Mouse (Mus musculus): ENCODE measurements at regions not wholly inside any gene's neighbourhood (a gene's known extent, or its start where the extent isn't known, plus 50 kb on each side); places are given as distances from the start of the nearest gene placed in this dataset.
"Not testable (repeated sequence)": the region's sequence is repeated elsewhere in the genome, so short reads cannot be mapped to it uniquely, and the experiment has no call there.

- TF ChIP-seq GATA1 (IDR thresholded peaks at IDR 0.05; ENCODE audit: low read length) (no peak), TAL1 (IDR thresholded peaks at IDR 0.05; ENCODE audit: low read length) (no peak)
- Histone ChIP-seq H3K27me3 (ENCODE audit: control insufficient read depth) (no peaks in the 10 kb centered on the region), H3K36me3 (ENCODE audit: control insufficient read depth) (no peaks in the 10 kb centered on the region), H3K4me3 (replicated peaks) (no peak overlapping the region), H3K4me1 (ENCODE audit: control insufficient read depth) (no peaks in the 10 kb centered on the region), H3K9me3 (ENCODE audit: control insufficient read depth, low read length) (no peaks in the 10 kb centered on the region)
Measured at GRCm38 (mm10) chr13:52140221-52140620, 293.7 kb downstream of the Gadd45g start.

GRCm38 (mm10) chr13:52144066-52144465 lies 297.6 kb downstream of the Gadd45g start:
- H3K4me1 ChIP-seq (ENCODE audit: control insufficient read depth); H3K9me3 ChIP-seq (ENCODE audit: control insufficient read depth, low read length); H3K27me3 ChIP-seq (ENCODE audit: control insufficient read depth); H3K36me3 ChIP-seq (ENCODE audit: control insufficient read depth); H3K4me3 ChIP-seq (replicated peaks): not testable (repeated sequence)

- no peak for TF ChIP-seq TAL1 (IDR thresholded peaks at IDR 0.05; ENCODE audit: low read length)
- TF ChIP-seq GATA1 (IDR thresholded peaks at IDR 0.05; ENCODE audit: low read length) = no peak
- Histone ChIP-seq H3K36me3 (ENCODE audit: control insufficient read depth) (no peaks in the 10 kb centered on the region), H3K4me1 (ENCODE audit: control insufficient read depth) (no peaks in the 10 kb centered on the region), H3K9me3 (ENCODE audit: control insufficient read depth, low read length) (no peaks in the 10 kb centered on the region), H3K4me3 (replicated peaks) (no peak overlapping the region), H3K27me3 (ENCODE audit: control insufficient read depth) (no peaks in the 10 kb centered on the region)
Measured at GRCm38 (mm10) chr13:52145926-52146325, 299.4 kb downstream of the Gadd45g start.

GRCm38 (mm10) chr13:52150281-52150680 lies 303.8 kb downstream of the Gadd45g start:
- Histone ChIP-seq H3K36me3 (ENCODE audit: control insufficient read depth) (no peaks in the 10 kb centered on the region), H3K9me3 (ENCODE audit: control insufficient read depth, low read length) (no peaks in the 10 kb centered on the region), H3K27me3 (ENCODE audit: control insufficient read depth) (no peaks in the 10 kb centered on the region), H3K4me3 (replicated peaks) (no peak overlapping the region), H3K4me1 (ENCODE audit: control insufficient read depth) (no peaks in the 10 kb centered on the region)
- TF ChIP-seq GATA1 (IDR thresholded peaks at IDR 0.05; ENCODE audit: low read length) = no peak
- TF ChIP-seq TAL1 (IDR thresholded peaks at IDR 0.05; ENCODE audit: low read length) = no peak

GRCm38 (mm10) chr13:52151777-52152176 lies 305.3 kb downstream of the Gadd45g start:
- Histone ChIP-seq H3K4me1 (ENCODE audit: control insufficient read depth) (no peaks in the 10 kb centered on the region), H3K4me3 (replicated peaks) (no peak overlapping the region), H3K27me3 (ENCODE audit: control insufficient read depth) (no peaks in the 10 kb centered on the region), H3K9me3 (ENCODE audit: control insufficient read depth, low read length) (no peaks in the 10 kb centered on the region), H3K36me3 (ENCODE audit: control insufficient read depth) (no peaks in the 10 kb centered on the region)
- TF ChIP-seq TAL1 (IDR thresholded peaks at IDR 0.05; ENCODE audit: low read length) (no peak), GATA1 (IDR thresholded peaks at IDR 0.05; ENCODE audit: low read length) (no peak)

- TF ChIP-seq GATA1 (IDR thresholded peaks at IDR 0.05; ENCODE audit: low read length) (no peak), TAL1 (IDR thresholded peaks at IDR 0.05; ENCODE audit: low read length) (no peak)
Measured at GRCm38 (mm10) chr13:52152221-52152620, 305.7 kb downstream of the Gadd45g start.

GRCm38 (mm10) chr13:52153030-52153429 lies 306.6 kb downstream of the Gadd45g start:
- Histone ChIP-seq H3K9me3 (ENCODE audit: control insufficient read depth, low read length) (no peaks in the 10 kb centered on the region), H3K36me3 (ENCODE audit: control insufficient read depth) (no peaks in the 10 kb centered on the region), H3K4me1 (ENCODE audit: control insufficient read depth) (no peaks in the 10 kb centered on the region), H3K27me3 (ENCODE audit: control insufficient read depth) (no peaks in the 10 kb centered on the region), H3K4me3 (replicated peaks) (no peak overlapping the region)
- TF ChIP-seq GATA1 (IDR thresholded peaks at IDR 0.05; ENCODE audit: low read length) (no peak), TAL1 (IDR thresholded peaks at IDR 0.05; ENCODE audit: low read length) (no peak)

More at GRCm38 (mm10) chr13:52152221-52152620, 305.7 kb downstream of the Gadd45g start:
- Histone ChIP-seq H3K36me3 (ENCODE audit: control insufficient read depth) (no peaks in the 10 kb centered on the region), H3K27me3 (ENCODE audit: control insufficient read depth) (no peaks in the 10 kb centered on the region), H3K4me3 (replicated peaks) (no peak overlapping the region), H3K9me3 (ENCODE audit: control insufficient read depth, low read length) (no peaks in the 10 kb centered on the region), H3K4me1 (ENCODE audit: control insufficient read depth) (no peaks in the 10 kb centered on the region)

- H3K27me3 ChIP-seq (ENCODE audit: control insufficient read depth) = no peaks in the 10 kb centered on the region
- H3K36me3 ChIP-seq (ENCODE audit: control insufficient read depth) = no peaks in the 10 kb centered on the region
- H3K4me1 ChIP-seq (ENCODE audit: control insufficient read depth) = no peaks in the 10 kb centered on the region
- TF ChIP-seq GATA1 (IDR thresholded peaks at IDR 0.05; ENCODE audit: low read length) (no peak), TAL1 (IDR thresholded peaks at IDR 0.05; ENCODE audit: low read length) (no peak)
- H3K9me3 ChIP-seq (ENCODE audit: control insufficient read depth, low read length) = no peaks in the 10 kb centered on the region
- H3K4me3 ChIP-seq (replicated peaks) = no peak overlapping the region
Measured at GRCm38 (mm10) chr13:52153576-52153975, 307.1 kb downstream of the Gadd45g start.

- Histone ChIP-seq H3K9me3 (ENCODE audit: control insufficient read depth, low read length) (no peaks in the 10 kb centered on the region), H3K4me1 (ENCODE audit: control insufficient read depth) (no peaks in the 10 kb centered on the region), H3K36me3 (ENCODE audit: control insufficient read depth) (no peaks in the 10 kb centered on the region), H3K27me3 (ENCODE audit: control insufficient read depth) (no peaks in the 10 kb centered on the region), H3K4me3 (replicated peaks) (no peak overlapping the region)
- TF ChIP-seq GATA1 (IDR thresholded peaks at IDR 0.05; ENCODE audit: low read length) (no peak), TAL1 (IDR thresholded peaks at IDR 0.05; ENCODE audit: low read length) (no peak)
Measured at GRCm38 (mm10) chr13:52154111-52154843, 307.8 kb downstream of the Gadd45g start.

All from erythroblast, embryonic 14.5 days (primary cell).